Mouse (Mus musculus) intestine, embryonic 15.5 days (tissue): ENCODE measurements around the gene Fars2. TPM values are rescaled to one million over a fixed set of nuclear protein-coding genes. Genes with fewer than 3 reads are reported as not detected.
"Not testable (repeated sequence)": the region's sequence is repeated elsewhere in the genome, so short reads cannot be mapped to it uniquely, and the experiment has no call there.

ENCODE experiments used
- ATAC-seq: fragments of 200-750 bp; cut with Nextera tagmentation; 2 replicates; pipeline ENCODE4 v1.8.0; 2017; ENCODE audit warnings: moderate TSS enrichment, moderate library complexity
- H3K27ac ChIP-seq: fragments of 300-500 bp; sonication (generic); 2 replicates; pipeline ENCODE4 v1.5.1; 2015; ENCODE audit warnings: mild to moderate bottlenecking, inconsistent platforms
- H3K27me3 ChIP-seq: fragments of 300-500 bp; sonication (generic); replicated peaks from 2 replicates; pipeline ENCODE4 v1.6.1; 2015; ENCODE audit warnings: inconsistent platforms
- H3K36me3 ChIP-seq: fragments of 300-500 bp; sonication (generic); 2 replicates; pipeline ENCODE4 v1.6.1; 2015; ENCODE audit warnings: inconsistent platforms
- H3K4me1 ChIP-seq: fragments of 300-500 bp; sonication (generic); replicated peaks from 2 replicates; pipeline ENCODE4 v1.6.1; 2015; ENCODE audit warnings: inconsistent platforms
- H3K4me2 ChIP-seq: fragments of 300-500 bp; sonication (generic); replicated peaks from 2 replicates; pipeline ENCODE4 v1.6.1; 2015; ENCODE audit warnings: mild to moderate bottlenecking, inconsistent platforms
- H3K4me3 ChIP-seq: fragments of 300-500 bp; sonication (generic); replicated peaks from 2 replicates; pipeline ENCODE4 v1.5.1; 2015; ENCODE audit warnings: inconsistent platforms
- H3K9ac ChIP-seq: fragments of 300-500 bp; sonication (generic); 2 replicates; pipeline ENCODE4 v1.6.1; 2015; ENCODE audit warnings: inconsistent platforms
- H3K9me3 ChIP-seq: fragments of 300-500 bp; sonication (generic); 2 replicates; pipeline ENCODE4 v1.6.1; 2016; ENCODE audit warnings: inconsistent platforms
- WGBS: fragments of 180-500 bp; shearing (Covaris S2); methylation state at CpG from one replicate; pipeline ENCODE4 v1.1.7; 2015; 5-methylcytosine and 5-hydroxymethylcytosine counted together
- polyA plus RNA-seq: library from polyadenylated mRNA; unstranded; fragments of >200 nt; fragmentation: Nextera tagmentation; extraction: Ambion mirVana; gene quantifications from 2 replicates; pipeline ENCODE4 v1.2.1, GENCODE M21; 2015

The Fars2 gene
- polyA plus RNA-seq, 1 experiment from 2014 or later, result 41.8 TPM

- H3K4me2 ChIP-seq, H3K9me3 ChIP-seq, H3K4me1 ChIP-seq, H3K4me3 ChIP-seq, H3K9ac ChIP-seq, H3K27me3 ChIP-seq, H3K36me3 ChIP-seq, H3K27ac ChIP-seq: not testable (repeated sequence)
- 43% methylated on average over 17 of the region's 17 CpGs for WGBS
- peak; percentile 23; the same call in 1 of the 2 replicates for ATAC-seq
Observed at GRCm38 (mm10) chr13:36425824-36426705, 308.9 kb downstream of the Fars2 start.

DNA sequence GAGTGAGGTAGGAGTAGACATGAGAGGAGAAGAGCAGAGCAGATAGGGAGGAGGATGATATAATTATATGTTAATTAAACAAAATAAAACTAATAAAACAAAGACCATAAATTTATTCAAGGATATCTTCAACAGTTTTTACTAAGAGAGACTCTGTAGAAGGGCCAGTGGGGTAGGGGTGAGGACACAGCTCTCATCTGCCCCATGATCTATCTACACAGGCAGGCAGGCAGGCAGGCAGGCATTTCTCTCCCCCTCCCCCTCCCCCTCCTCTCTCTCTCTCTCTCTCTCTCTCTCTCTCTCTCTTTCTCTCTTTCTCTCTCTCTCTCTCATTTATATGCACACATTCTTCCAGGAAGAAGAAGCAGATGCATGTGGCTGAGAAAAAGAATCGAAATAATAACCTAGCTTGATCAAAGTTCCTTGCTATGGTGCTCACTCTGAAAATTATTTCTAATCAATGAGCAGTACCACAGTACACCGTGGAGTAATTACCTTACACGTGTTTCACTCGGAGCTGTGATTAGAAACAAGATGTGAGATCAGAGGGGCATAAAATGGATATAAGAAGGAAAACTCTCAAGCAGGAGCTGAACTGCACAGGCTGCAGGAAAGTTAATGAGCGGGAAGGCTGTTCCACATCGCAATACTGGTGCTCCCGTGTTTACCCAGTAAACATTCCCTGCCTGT, 312.4 kb downstream of the Fars2 start:
- no peak overlapping the region for H3K9ac ChIP-seq
- 62% methylated on average over 7 of the region's 7 CpGs for WGBS
- ATAC-seq, result 0 out of 2 replicates have a peak, but pooled peaks have one; percentile 10
- H3K4me2 ChIP-seq, result no peak overlapping the region
- no peaks in the 10 kb centered on the region for H3K4me1 ChIP-seq
- no peaks in the 10 kb centered on the region for H3K27me3 ChIP-seq
- no peaks in the 10 kb centered on the region for H3K9me3 ChIP-seq
- H3K36me3 ChIP-seq, result no peaks in the 10 kb centered on the region
- H3K27ac ChIP-seq, result no peak overlapping the region
- no peak overlapping the region for H3K4me3 ChIP-seq

- ATAC-seq, result 0 out of 2 replicates have a peak, but pooled peaks have one; percentile 28
- Histone ChIP-seq H3K4me2 (no peak overlapping the region), H3K4me3 (no peak overlapping the region), H3K9me3 (no peaks in the 10 kb centered on the region), H3K9ac (no peak overlapping the region), H3K27me3 (no peaks in the 10 kb centered on the region), H3K27ac (no peak overlapping the region), H3K4me1 (no peaks in the 10 kb centered on the region), H3K36me3 (no peaks in the 10 kb centered on the region)
- 63% methylated on average over 6 of the region's 6 CpGs for WGBS
Observed at GRCm38 (mm10) chr13:36430420-36431114, 313.4 kb downstream of the Fars2 start.

- no peak for ATAC-seq
- Histone ChIP-seq H3K9ac (no peak overlapping the region), H3K27me3 (no peaks in the 10 kb centered on the region), H3K4me2 (no peak overlapping the region), H3K4me3 (no peak overlapping the region), H3K4me1 (no peaks in the 10 kb centered on the region), H3K9me3 (no peaks in the 10 kb centered on the region), H3K36me3 (no peaks in the 10 kb centered on the region), H3K27ac (no peak overlapping the region)
- WGBS, result 63% methylated on average over 8 of the region's 8 CpGs
Observed at GRCm38 (mm10) chr13:36431974-36432518, 314.8 kb downstream of the Fars2 start.

GRCm38 (mm10) chr13:36444748-36445423, 327.7 kb downstream of the Fars2 start:
- Histone ChIP-seq H3K27me3 (no peaks in the 10 kb centered on the region), H3K27ac (no peak overlapping the region)
- no peak for ATAC-seq

DNA sequence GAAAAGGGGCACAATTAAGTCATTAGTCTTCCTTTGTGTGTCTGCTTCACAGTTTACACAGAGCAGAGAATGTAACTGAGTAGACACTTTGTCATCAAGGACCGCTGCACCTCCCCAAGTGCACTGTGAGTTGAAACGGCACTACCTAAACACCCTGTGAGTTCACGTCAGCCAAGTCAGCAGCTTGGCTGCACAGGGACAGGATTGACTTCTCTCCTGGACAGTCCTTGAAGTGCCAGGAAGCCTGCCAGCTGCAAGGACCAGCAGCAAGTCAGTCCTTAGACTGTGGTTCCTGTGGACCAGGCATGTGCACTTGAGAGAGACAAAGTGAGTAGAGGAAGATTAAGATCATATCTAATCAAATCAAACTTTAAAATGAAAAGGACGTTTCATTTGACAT, 330.7 kb downstream of the Fars2 start:
- Histone ChIP-seq H3K4me2 (no peak overlapping the region), H3K9ac (no peak overlapping the region), H3K27ac (no peak overlapping the region), H3K27me3 (no peaks in the 10 kb centered on the region), H3K9me3 (no peaks in the 10 kb centered on the region), H3K4me3 (no peak overlapping the region), H3K4me1 (no peaks in the 10 kb centered on the region), H3K36me3 (no peaks in the 10 kb centered on the region)
- WGBS, result 46% methylated on average over 4 of the region's 4 CpGs
- ATAC-seq, result no peak

More at GRCm38 (mm10) chr13:36444748-36445423, 327.7 kb downstream of the Fars2 start:
- Histone ChIP-seq H3K4me1 (no peaks in the 10 kb centered on the region), H3K9me3 (no peaks in the 10 kb centered on the region), H3K9ac (no peak overlapping the region), H3K36me3 (no peaks in the 10 kb centered on the region), H3K4me2 (no peak overlapping the region), H3K4me3 (no peak overlapping the region)
- 38% methylated on average over 4 of the region's 4 CpGs for WGBS

GRCm38 (mm10) chr13:36448565-36448964, 331.4 kb downstream of the Fars2 start:
- Histone ChIP-seq H3K27me3 (no peaks in the 10 kb centered on the region), H3K27ac (no peak overlapping the region), H3K4me1 (no peaks in the 10 kb centered on the region), H3K9ac (no peak overlapping the region), H3K4me3 (no peak overlapping the region), H3K9me3 (no peaks in the 10 kb centered on the region), H3K36me3 (no peaks in the 10 kb centered on the region), H3K4me2 (no peak overlapping the region)
- no peak for ATAC-seq
- 74% methylated on average over 7 of the region's 7 CpGs for whole genome bisulfite sequencing

GRCm38 (mm10) chr13:36451437-36451836, 334.2 kb downstream of the Fars2 start:
- Histone ChIP-seq H3K27me3 (no peaks in the 10 kb centered on the region), H3K27ac (no peak overlapping the region), H3K9me3 (no peaks in the 10 kb centered on the region), H3K4me3 (no peak overlapping the region), H3K4me2 (no peak overlapping the region), H3K36me3 (no peaks in the 10 kb centered on the region), H3K9ac (no peak overlapping the region), H3K4me1 (no peaks in the 10 kb centered on the region)
- no peak for ATAC-seq
- WGBS, result 61% methylated on average over 3 of the region's 3 CpGs

DNA sequence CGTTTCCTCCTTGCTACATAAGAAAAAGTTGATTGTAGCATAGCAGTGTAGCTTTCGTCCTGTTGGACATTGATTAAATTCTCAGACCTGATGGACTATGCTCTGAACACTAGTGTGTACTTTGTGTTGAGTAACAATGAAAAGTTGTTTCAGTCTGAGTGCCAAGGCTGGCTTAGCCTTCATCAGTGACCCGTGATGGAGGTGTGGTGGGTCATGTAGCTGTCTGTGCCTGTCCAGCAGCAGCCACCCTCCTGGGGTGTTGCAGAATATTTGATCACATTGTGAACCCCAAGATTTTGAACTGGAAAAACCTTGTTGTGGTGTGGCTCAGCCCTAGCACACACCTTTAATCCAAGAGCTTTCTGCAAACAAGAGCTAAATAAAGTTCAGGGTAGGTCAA, 343.3 kb downstream of the Fars2 start:
- Histone ChIP-seq H3K9me3 (no peaks in the 10 kb centered on the region), H3K27me3 (no peaks in the 10 kb centered on the region), H3K9ac (no peak overlapping the region), H3K4me2 (no peak overlapping the region), H3K36me3 (no peaks in the 10 kb centered on the region), H3K27ac (no peak overlapping the region), H3K4me1 (no peaks in the 10 kb centered on the region), H3K4me3 (no peak overlapping the region)
- WGBS, result 62% methylated on average over 3 of the region's 3 CpGs
- no peak for ATAC-seq

GRCm38 (mm10) chr13:36463669-36464068, 346.5 kb downstream of the Fars2 start:
- Histone ChIP-seq H3K4me3 (no peak overlapping the region), H3K4me1 (no peaks in the 10 kb centered on the region), H3K27me3 (no peaks in the 10 kb centered on the region), H3K27ac (no peak overlapping the region), H3K4me2 (no peak overlapping the region), H3K9me3 (no peaks in the 10 kb centered on the region), H3K9ac (no peak overlapping the region), H3K36me3 (no peaks in the 10 kb centered on the region)
- no peak for ATAC-seq

DNA sequence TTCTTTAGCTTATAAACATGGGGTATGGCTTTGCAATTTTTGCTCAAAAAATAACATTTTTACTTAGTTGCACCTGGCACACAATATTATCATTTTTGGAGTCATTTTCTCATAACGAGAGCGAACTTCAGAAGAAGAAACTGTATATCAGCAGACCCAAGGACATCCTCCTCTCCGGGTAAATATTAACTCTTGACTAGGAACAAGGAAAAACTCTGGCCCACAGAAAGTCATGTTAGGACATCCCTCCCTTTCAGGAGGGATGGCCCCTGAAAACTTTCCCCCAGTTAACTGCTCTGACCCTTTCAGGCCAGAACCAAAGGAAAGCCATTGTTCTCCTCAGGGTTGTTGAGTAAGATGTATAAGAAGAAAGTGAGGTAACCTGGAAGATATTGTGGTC, 348.9 kb downstream of the Fars2 start:
- H3K9me3 ChIP-seq, H3K4me3 ChIP-seq, H3K4me1 ChIP-seq, H3K4me2 ChIP-seq, H3K27ac ChIP-seq, H3K9ac ChIP-seq, H3K36me3 ChIP-seq, ATAC-seq, H3K27me3 ChIP-seq: not testable (repeated sequence)
- WGBS, result 69% methylated on average over 3 of the region's 3 CpGs

DNA sequence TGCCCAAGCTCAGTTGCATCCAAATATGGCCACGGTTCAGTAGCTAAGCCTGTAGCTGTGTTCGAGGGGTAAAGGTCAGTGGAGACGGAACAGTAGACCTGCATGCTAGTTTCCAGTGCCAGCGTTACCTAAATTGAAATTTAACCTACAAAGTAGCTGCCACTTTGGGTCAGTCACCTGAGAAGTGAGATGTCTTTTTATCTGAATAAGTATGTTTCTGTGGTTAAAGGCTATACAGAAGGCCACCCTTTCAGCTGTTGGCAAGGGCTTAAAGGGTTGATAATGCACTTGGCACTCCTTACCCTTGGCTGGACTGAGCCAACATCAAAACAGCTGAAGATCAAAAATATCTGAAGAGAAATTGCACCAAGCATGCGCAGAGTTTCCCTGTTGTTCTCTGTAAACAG, 349.3 kb downstream of the Fars2 start:
- H3K4me2 ChIP-seq, result no peak overlapping the region
- ATAC-seq, result no peak
- no peaks in the 10 kb centered on the region for H3K36me3 ChIP-seq
- no peaks in the 10 kb centered on the region for H3K27me3 ChIP-seq
- H3K9ac ChIP-seq, result no peak overlapping the region
- H3K4me1 ChIP-seq, result no peaks in the 10 kb centered on the region
- H3K4me3 ChIP-seq, result no peak overlapping the region
- H3K27ac ChIP-seq, result no peak overlapping the region
- WGBS, result 91% methylated on average over 5 of the region's 5 CpGs
- H3K9me3 ChIP-seq, result no peaks in the 10 kb centered on the region
